Mouse (Mus musculus) olfactory bulb, adult 2 months (tissue): Measurements from ENCODE around the gene Dpp10. TPM values are rescaled to one million over a fixed set of nuclear protein-coding genes. Genes with fewer than 3 reads are reported as not detected.

Experiments
- H3K27ac ChIP-seq: fragments of 200-500 bp; 2 replicates; pipeline ENCODE4 v1.5.1; 2012; ENCODE audit warnings: low read depth, low read length; ENCODE audit not compliant: insufficient read depth
- H3K4me1 ChIP-seq: fragments of 200-500 bp; 2 replicates; pipeline ENCODE4 v1.6.1; 2012; ENCODE audit warnings: low read length; ENCODE audit not compliant: control insufficient read depth, insufficient read depth
- H3K4me3 ChIP-seq: fragments of 200-500 bp; 2 replicates; pipeline ENCODE4 v1.5.1; 2012; ENCODE audit warnings: mild to moderate bottlenecking, low read depth, low read length, moderate library complexity; ENCODE audit not compliant: insufficient read depth
- CTCF ChIP-seq: fragments of 200-500 bp; IDR thresholded peaks from 2 replicates; pipeline ENCODE4 v1.5.1; 2012; ENCODE audit warnings: low read depth, mild to moderate bottlenecking, low read length, moderate library complexity; ENCODE audit not compliant: insufficient read depth
- POLR2A ChIP-seq: fragments of 200-500 bp; IDR thresholded peaks from 2 replicates; pipeline ENCODE4 v1.6.1; 2012; ENCODE audit warnings: mild to moderate bottlenecking, low read depth, low read length, moderate library complexity; ENCODE audit not compliant: insufficient read depth
- WGBS: fragments of 180-500 bp; shearing (Covaris S2); methylation state at CpG from one replicate; pipeline ENCODE4 v1.1.7; 2018; 5-methylcytosine and 5-hydroxymethylcytosine counted together
- polyA plus RNA-seq: library from polyadenylated mRNA; stranded (reverse); fragments of >200 nt; gene quantifications from 2 replicates; pipeline ENCODE4 v1.2.4, GENCODE M21; 2012; ENCODE audit warnings: low replicate concordance; ENCODE audit not compliant: missing spikeins, insufficient read depth, insufficient read length

Gene Dpp10
- polyA plus RNA-seq, 1 experiment = 214 TPM

- no peak overlapping the region for H3K4me3 ChIP-seq
- H3K4me1 ChIP-seq = no peaks in the 10 kb centered on the region
- no peak overlapping the region for H3K27ac ChIP-seq
- no peak for TF ChIP-seq CTCF
- TF ChIP-seq POLR2A = no peak
- WGBS = 38% methylated on average over 6 of the region's 6 CpGs
Measured at GRCm38 (mm10) chr1:124002797-124003196, 42.6 kb downstream of the Dpp10 start.

GRCm38 (mm10) chr1:123995780-123996179 is 49.6 kb downstream of the Dpp10 start:
- 58% methylated on average over 3 of the region's 3 CpGs for WGBS
- Histone ChIP-seq H3K4me3 (no peak overlapping the region), H3K27ac (no peak overlapping the region), H3K4me1 (no peaks in the 10 kb centered on the region)
- TF ChIP-seq CTCF (no peak), POLR2A (no peak)

GRCm38 (mm10) chr1:123985324-123986024 is 59.9 kb downstream of the Dpp10 start:
- 47% methylated on average over 2 of the region's 2 CpGs for WGBS
- Histone ChIP-seq H3K4me3 (no peak overlapping the region), H3K27ac (no peak overlapping the region), H3K4me1 (no peaks in the 10 kb centered on the region)
- no peak for TF ChIP-seq POLR2A
- TF ChIP-seq CTCF = no peak

- TF ChIP-seq CTCF = no peak
- TF ChIP-seq POLR2A = no peak
- Histone ChIP-seq H3K27ac (no peak overlapping the region), H3K4me3 (no peak overlapping the region), H3K4me1 (no peaks in the 10 kb centered on the region)
- WGBS = 54% methylated on average over 1 of the region's 1 CpGs
Measured at GRCm38 (mm10) chr1:123978597-123978996, 66.8 kb downstream of the Dpp10 start.

- Histone ChIP-seq H3K4me3 (no peak overlapping the region), H3K4me1 (no peaks in the 10 kb centered on the region), H3K27ac (no peak overlapping the region)
- TF ChIP-seq POLR2A = no peak
- TF ChIP-seq CTCF = no peak
- WGBS = 22% methylated on average over 3 of the region's 3 CpGs
Measured at GRCm38 (mm10) chr1:123974621-123975020, 70.7 kb downstream of the Dpp10 start.

GRCm38 (mm10) chr1:123946149-123946548 is 99.2 kb downstream of the Dpp10 start:
- TF ChIP-seq CTCF (no peak), POLR2A (no peak)
- WGBS = 57% methylated on average over 4 of the region's 4 CpGs
- Histone ChIP-seq H3K4me1 (no peaks in the 10 kb centered on the region), H3K4me3 (no peak overlapping the region), H3K27ac (no peak overlapping the region)

- H3K4me3 ChIP-seq = no peak overlapping the region
- no peaks in the 10 kb centered on the region for H3K4me1 ChIP-seq
- TF ChIP-seq CTCF (no peak), POLR2A (no peak)
- WGBS = 96% methylated on average over 1 of the region's 1 CpGs
- H3K27ac ChIP-seq = no peak overlapping the region
Measured at GRCm38 (mm10) chr1:123940826-123941225, 104.5 kb downstream of the Dpp10 start.

- Histone ChIP-seq H3K27ac (no peak overlapping the region; the same call in 1 of the 2 replicates), H3K4me3 (no peak overlapping the region), H3K4me1 (no peaks in the 10 kb centered on the region)
- WGBS = 55% methylated on average over 7 of the region's 7 CpGs
- TF ChIP-seq CTCF = no peak
- TF ChIP-seq POLR2A = no peak
Measured at GRCm38 (mm10) chr1:123933812-123934727, 111.3 kb downstream of the Dpp10 start.

- TF ChIP-seq CTCF = no peak
- H3K27ac ChIP-seq = no peak overlapping the region
- no peaks in the 10 kb centered on the region for H3K4me1 ChIP-seq
- 65% methylated on average over 3 of the region's 3 CpGs for WGBS
- H3K4me3 ChIP-seq = no peak overlapping the region
Measured at GRCm38 (mm10) chr1:123928003-123928370, 117.4 kb downstream of the Dpp10 start.

- TF ChIP-seq CTCF (no peak), POLR2A (no peak)
- Histone ChIP-seq H3K27ac (no peak overlapping the region), H3K4me3 (no peak overlapping the region), H3K4me1 (no peaks in the 10 kb centered on the region)
Measured at GRCm38 (mm10) chr1:123927278-123928002, 117.9 kb downstream of the Dpp10 start.
